Mouse (Mus musculus) embryo, embryonic 10 days (tissue): ENCODE data around the gene Agbl2.
"Not testable (repeated sequence)": the region's sequence is repeated elsewhere in the genome, so short reads cannot be mapped to it uniquely, and the experiment has no call there.

Source experiments
- DNase-seq: peaks from one replicate; pipeline ENCODE4 v3.0.0-alpha.2; 2015; ENCODE audit warnings: low spot score

Agbl2 gene

GRCm38 (mm10) chr2:90816144-90816543, 33.6 kb downstream of the Agbl2 start:
- no peak for DNase-seq

DNA sequence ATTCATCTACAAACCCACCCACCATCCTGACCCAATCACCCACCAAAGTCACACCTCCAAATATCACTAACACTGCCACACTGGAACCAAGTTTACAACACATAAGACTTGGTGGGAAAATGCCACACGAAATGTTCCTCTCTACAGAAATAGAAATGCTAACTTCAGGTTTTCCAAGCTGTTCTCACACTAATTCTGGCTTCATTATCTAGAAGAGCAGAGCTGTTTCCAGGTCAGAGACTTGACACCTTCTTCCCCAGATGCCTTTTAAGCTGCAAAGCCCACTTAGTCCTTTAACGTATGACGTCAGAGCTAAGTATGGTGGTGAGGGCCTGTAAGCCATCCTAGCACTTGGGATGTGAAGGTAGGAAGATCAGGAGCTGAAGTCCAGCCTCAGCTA, 36.2 kb downstream of the Agbl2 start:
- DNase-seq: no peak

GRCm38 (mm10) chr2:90820894-90821293, 38.4 kb downstream of the Agbl2 start:
- no peak for DNase-seq

- DNase-seq: no peak
Observed at GRCm38 (mm10) chr2:90822978-90823377, 40.5 kb downstream of the Agbl2 start.

DNA sequence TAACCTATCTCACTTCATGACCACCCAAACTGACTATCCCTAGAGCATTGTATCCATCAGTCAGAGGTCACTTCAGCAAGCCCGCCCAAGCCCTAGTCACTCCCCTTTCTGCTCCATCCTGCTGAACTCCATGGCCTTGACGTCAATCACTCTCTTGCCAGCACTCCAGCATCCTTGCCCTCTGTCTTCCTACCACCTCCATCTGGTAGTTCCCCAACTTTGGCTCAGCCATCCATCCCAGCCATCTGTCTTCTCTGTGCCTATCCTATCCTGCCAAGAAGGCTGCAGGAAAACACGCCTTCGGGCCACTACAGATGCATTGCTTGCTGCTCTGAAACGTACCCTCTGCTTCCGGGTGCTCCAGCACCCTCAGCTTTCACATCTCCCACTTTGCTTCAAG, 41.3 kb downstream of the Agbl2 start:
- no peak for DNase-seq

GRCm38 (mm10) chr2:90824528-90824927, 42.0 kb downstream of the Agbl2 start:
- not testable (repeated sequence) for DNase-seq

DNA sequence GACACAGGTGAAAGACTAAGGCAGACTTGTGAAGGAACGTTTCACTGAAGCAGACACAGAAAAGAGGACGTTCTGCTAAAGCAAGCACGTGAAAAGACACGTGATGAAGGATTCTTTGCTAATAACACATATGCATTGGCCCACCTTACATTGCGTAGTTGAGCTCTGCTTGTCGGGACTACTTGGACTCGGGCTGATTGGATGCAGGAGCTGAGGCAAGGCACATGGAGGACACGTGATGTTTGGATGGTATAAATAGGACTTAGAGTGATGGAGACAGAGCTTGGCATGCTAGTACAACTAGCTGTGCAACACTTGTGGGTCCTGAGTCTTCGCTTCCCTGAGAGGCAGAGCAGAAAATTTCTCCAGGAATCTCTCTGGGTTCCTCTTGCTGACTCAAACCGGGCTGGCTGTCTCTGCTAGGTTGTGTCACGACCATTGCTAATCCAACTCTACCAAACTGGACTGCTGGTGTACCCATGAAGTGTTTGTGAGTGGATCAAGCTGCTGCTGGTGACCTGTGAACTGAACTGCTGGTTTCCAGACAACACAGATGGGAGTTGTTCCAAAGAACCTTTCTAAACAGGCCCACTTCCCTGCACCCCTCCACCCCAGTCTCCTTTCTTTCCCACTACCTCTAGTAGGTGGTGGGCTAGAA, 43.1 kb downstream of the Agbl2 start:
- DNase-seq: no peak

- DNase-seq: no peak
Observed at GRCm38 (mm10) chr2:90828739-90829138, 46.2 kb downstream of the Agbl2 start.

DNA sequence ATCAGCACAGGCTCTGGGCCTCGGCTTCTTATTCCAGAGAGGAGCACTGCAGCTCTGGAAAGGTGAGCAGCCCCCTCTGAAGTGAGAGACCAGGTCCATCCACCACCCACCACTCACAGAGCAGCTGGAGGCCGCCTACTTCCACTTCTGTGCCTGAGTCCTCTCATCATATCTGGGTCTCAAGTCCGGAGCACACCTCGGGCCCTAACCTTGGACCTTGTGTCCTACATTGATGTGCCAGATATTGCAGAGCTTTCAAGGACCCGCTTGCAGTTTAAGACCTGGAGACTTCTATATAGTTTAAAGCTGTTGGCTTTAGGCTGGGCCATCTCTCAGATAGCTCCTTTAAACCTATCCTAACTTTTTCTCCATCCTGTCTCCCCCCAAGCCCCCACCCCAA, 51.0 kb downstream of the Agbl2 start:
- DNase-seq: no peak

- DNase-seq: no peak
Observed at GRCm38 (mm10) chr2:90838621-90839020, 56.1 kb downstream of the Agbl2 start.

DNA sequence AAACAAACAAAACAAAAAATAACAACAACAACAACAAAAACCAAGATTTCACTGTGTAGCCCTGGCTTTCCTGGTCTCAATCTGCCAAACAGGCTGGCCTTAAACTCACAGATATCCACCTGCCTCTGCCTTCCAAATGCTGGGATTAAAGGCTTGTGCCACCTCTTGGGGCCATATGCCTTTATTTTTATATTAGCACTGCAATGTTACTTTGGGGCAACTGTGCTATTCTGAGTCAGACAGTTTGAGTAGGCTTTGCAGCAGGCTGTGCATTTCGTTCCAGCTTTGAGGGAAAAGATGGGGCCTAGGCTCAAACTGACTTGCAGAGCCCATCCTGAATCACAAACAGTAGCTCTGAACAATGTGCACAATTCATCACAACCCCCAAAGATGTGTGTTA, 61.1 kb downstream of the Agbl2 start:
- no peak for DNase-seq

GRCm38 (mm10) chr2:90844262-90844661, 61.7 kb downstream of the Agbl2 start:
- DNase-seq: no peak

- no peak for DNase-seq
Observed at GRCm38 (mm10) chr2:90845234-90845633, 62.7 kb downstream of the Agbl2 start.

- DNase-seq: no peak
Observed at GRCm38 (mm10) chr2:90846171-90846570, 63.6 kb downstream of the Agbl2 start.

DNA sequence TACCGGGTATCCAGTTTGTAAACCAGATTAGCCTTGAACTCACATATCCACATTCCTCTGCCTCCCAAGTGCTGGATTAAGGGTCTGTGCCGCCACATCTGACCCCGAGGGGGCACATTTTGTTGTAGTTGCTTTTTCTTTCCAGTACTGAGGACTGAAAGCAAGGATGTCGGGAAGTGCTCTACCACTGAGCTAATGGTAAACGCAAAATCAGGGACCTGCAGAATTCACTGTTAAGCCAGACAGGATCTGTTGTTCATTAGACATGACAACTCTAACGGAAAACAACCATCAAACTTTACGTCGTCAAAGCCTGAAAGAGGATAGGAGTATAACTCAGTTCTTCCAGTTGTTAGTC, 64.0 kb downstream of the Agbl2 start:
- DNase-seq: no peak

DNA sequence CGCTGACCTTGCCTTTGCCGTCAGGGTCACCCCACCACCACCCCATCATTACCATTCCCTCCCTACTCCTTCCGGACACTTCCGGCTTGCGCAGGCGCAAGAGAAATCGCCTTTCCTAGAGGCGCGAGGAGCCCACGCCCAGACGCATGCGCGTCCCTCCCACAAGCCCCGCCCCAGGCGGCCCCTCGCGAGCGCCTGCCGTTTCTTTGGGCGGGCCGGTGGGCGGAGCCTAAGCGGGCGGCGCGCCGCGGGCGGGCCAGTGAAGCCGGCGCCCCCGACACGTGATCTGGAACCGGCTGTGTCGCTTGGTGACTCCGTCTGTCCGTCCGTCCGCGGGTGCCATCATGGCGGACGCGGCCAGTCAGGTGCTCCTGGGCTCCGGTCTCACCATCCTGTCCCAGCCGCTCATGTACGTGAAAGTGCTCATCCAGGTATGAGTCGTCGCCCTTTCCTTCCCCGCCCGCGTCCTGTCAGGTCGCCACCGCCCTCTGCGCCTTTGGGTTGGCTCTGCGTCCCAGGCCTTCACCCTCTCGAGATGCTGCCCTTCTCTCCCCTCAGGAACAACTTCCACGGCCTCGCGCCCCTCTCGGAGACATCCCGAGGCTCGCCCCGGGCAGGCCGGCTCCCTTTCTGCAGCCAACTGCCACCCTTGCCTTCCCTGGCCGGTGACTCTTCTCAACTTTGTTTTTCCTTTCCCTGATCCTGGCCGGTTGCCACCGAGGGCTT, 64.6 kb downstream of the Agbl2 start, which contains the start of gene Mtch2:
TSS of gene Mtch2 (plus strand) at position 201 of the 726 bp plus-strand sequence.
- DNase-seq: peak; percentile 95

DNA sequence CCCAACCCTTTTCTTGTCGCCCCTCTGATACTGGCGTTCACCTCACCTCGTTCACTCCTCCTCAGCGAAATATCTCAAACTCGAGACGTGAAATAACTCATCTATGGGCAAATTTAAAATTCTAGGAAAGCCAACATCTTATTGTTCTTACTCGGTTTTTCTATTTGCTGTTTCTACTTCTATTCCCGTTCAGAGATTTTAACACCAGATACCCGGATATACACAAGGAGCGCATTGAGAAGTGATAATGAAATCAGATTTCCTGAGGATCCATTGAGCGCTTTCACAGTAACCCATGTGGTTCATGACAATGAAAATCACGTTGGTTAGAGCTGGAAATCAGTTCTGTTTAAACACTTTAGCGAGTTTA, 65.1 kb downstream of the Agbl2 start:
- peak; percentile 27 for DNase-seq

GRCm38 (mm10) chr2:90848331-90848730, 65.8 kb downstream of the Agbl2 start:
- DNase-seq: no peak

DNA sequence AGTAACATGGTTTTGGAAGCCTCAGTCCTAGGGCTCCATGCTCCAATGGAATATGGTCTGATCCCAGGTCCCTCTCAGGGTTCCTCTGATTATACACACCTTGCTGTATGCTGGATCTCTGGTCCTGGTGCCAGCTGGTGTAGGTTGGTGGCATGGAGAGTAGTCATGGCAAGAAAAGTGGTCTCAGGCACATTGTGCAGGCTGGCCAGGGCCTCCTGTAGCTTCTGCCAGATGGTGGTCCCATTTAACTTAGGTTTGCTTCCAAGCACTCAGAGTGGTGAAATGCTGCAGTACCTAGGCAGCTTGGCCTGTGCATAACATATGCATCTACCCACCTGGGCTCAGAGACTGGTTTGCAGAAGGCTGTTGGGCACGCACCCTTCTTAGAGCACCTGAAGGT, 67.9 kb downstream of the Agbl2 start:
- DNase-seq: no peak

DNA sequence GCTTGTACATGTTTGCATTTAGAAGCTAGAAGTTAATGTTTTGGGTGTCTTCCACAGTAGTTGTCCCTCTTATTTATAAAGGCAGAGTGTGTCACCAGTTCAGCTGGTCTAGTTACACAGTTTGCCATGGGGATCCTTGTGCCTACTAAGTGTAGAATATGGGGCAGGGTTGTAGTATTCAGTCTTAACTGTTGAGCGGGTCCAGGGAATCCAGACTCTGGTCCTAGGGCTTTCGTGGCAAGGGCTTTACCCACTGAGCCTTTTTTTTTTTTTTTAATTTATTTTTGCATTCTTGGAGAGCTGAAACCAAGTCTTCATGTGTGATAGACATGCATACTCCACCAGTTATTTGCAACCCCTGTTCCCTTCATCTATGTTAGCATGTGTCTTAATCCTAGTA, 79.0 kb downstream of the Agbl2 start:
- DNase-seq: no peak

DNA sequence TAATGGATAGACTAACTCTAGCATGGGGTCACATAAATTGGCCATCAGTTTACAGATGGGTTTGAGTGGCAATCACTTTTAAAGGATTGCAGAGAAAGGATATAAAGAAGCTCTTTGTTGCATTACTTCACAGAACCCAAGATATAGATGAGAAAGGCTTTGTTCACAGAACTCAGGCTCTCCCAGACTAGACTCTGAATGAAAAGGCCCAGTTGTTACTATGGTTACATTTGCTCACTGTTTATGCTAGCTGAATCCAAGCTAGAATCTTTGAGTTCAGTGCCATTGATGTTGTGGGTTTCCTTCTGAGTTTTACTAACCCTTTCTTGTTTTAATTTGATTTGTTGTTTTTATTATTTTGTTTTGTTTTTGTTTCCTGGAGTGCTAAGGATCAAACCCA, 81.7 kb downstream of the Agbl2 start:
- DNase-seq: no peak

DNA sequence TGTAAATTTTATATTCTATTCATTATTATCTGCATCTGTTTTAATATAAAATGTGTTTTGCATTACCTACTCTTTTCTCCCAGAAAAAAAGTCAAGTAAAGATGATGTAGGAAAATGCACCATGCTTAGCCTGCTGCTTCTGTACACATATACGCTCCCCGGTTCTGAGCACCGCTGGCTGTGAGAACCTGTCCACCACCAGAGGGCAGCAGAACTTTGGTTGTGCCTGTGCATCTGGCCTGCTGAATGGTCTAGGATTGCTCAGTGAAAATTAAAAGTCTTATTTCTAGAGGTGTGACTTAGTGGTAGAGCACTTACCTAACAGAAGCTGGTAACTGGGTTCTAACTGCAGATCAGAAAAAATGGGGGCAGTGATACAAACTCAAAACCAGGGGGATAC, 84.0 kb downstream of the Agbl2 start:
- peak; percentile 91 for DNase-seq

DNA sequence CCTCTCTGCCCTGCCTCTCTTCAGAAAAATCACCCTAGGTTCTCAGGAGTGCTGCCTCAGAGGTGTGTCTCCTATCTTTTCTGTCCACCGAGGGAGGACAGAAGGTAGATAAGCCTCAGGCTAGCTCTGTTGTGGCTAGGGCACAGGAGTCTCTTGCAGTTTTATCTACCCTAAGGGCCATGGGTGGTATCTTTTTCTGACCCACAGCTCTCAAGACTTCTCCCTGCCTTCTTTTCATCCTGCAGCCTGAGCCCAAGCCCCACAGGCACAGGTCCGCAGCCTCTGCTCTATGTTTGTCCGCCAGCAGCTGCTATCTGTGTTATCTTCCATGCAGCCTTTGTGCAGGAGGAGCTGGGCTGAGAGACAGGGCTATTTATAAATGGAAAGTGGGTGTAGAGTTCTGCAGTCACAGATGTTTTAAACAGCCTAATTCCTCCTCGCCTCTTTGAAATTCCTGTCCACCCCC, 87.6 kb downstream of the Agbl2 start:
- peak; percentile 32 for DNase-seq
